Mouse (Mus musculus) frontal cortex, postnatal 25 days (tissue): ENCODE results near the gene Cyth1.

Experiments used
- DNase-seq, 2 experiments: peaks; one replicate each; pipeline ENCODE4 v3.0.0; 2022; ENCODE audit warnings: low spot score in 2 of 2

The Cyth1 gene

GRCm38 (mm10) chr11:118225056-118225836 is 23.1 kb downstream of the Cyth1 start:
- DNase-seq: no peak

- DNase-seq: no peak
Measured at GRCm38 (mm10) chr11:118223416-118224067, 24.9 kb downstream of the Cyth1 start.

GRCm38 (mm10) chr11:118222917-118223316 is 25.5 kb downstream of the Cyth1 start:
- DNase-seq: no peak

GRCm38 (mm10) chr11:118222351-118222885 is 26.0 kb downstream of the Cyth1 start:
- no peak for DNase-seq

GRCm38 (mm10) chr11:118220561-118221262 is 27.7 kb downstream of the Cyth1 start:
- no peak for DNase-seq

GRCm38 (mm10) chr11:118219066-118219465 is 29.3 kb downstream of the Cyth1 start:
- no peak for DNase-seq

- no peak for DNase-seq
Measured at GRCm38 (mm10) chr11:118216468-118216867, 31.9 kb downstream of the Cyth1 start.

GRCm38 (mm10) chr11:118215928-118216458 is 32.4 kb downstream of the Cyth1 start:
- DNase-seq: no peak

GRCm38 (mm10) chr11:118212636-118213112 is 35.7 kb downstream of the Cyth1 start:
- no peak for DNase-seq

GRCm38 (mm10) chr11:118211749-118212635 is 36.4 kb downstream of the Cyth1 start:
- DNase-seq: no peak

GRCm38 (mm10) chr11:118210962-118211361 is 37.4 kb downstream of the Cyth1 start:
- DNase-seq: no peak

GRCm38 (mm10) chr11:118210116-118210515 is 38.3 kb downstream of the Cyth1 start:
- DNase-seq: no peak

GRCm38 (mm10) chr11:118209376-118209775 is 39.0 kb downstream of the Cyth1 start:
- DNase-seq: no peak

- DNase-seq: no peak
Measured at GRCm38 (mm10) chr11:118208672-118209272, 39.6 kb downstream of the Cyth1 start.

GRCm38 (mm10) chr11:118207424-118208033 is 40.9 kb downstream of the Cyth1 start:
- no peak for DNase-seq

GRCm38 (mm10) chr11:118206267-118206666 is 42.1 kb downstream of the Cyth1 start:
- no peak for DNase-seq

GRCm38 (mm10) chr11:118203469-118203868 is 44.9 kb downstream of the Cyth1 start:
- DNase-seq: no peak

- peak; percentile 68 to 69 for DNase-seq
Measured at GRCm38 (mm10) chr11:118202410-118203233, 45.8 kb downstream of the Cyth1 start.

GRCm38 (mm10) chr11:118201833-118202409 is 46.5 kb downstream of the Cyth1 start:
- no peak for DNase-seq
